Comparison of ENCODE assay signal across 18 mouse cellular contexts in genomic region chr6:42318293-42318692, GRCm38 (mm10). TPM values are rescaled to one million over a fixed set of nuclear protein-coding genes. Genes with fewer than 3 reads are reported as not detected.
A peak's percentile ranks its signal among the peaks of the same experiment; 100 is the strongest.
DNase-seq lines count a peak whose midpoint lies in the region; ATAC-seq and TF ChIP-seq lines count a peak whose summit lies in the region.
"Had no signal": no experiment of that assay in that cellular context is flagged by ENCODE, and none has a peak within 500 bp of the region (broad histone marks: within the 10 kb centered on the region; RNA-seq: fewer than 3 reads in every experiment).

No protein-coding gene starts in this region.

- no peak overlapping the region for H3K9ac ChIP-seq in lung, postnatal 0 days (replicated peaks; ENCODE audit: low read depth)
- H3K9ac ChIP-seq: embryonic facial prominence, embryonic 12.5 days; forebrain, embryonic 13.5 days; forebrain, embryonic 15.5 days; forebrain, postnatal 0 days had no signal

- no peaks in the 10 kb centered on the region for H3K36me3 ChIP-seq in lung, postnatal 0 days (ENCODE audit: insufficient read depth, low read length)

- peak; percentile 28 for DNase-seq in cerebellum, adult 9-10 months
- DNase-seq in gastrocnemius, adult 2 months = peak; percentile 36
- no peak for DNase-seq in gastrocnemius, postnatal 25 days
- DNase-seq in lung, postnatal 0 days (ENCODE audit: low spot score) = no peak
- no peak for DNase-seq in lung, postnatal 14 days
- DNase-seq in brain, adult 2 months (ENCODE audit: low read depth, low spot score) = peak; percentile 46
- DNase-seq: adrenal gland, adult 2 months; adrenal gland, postnatal 10 days; adrenal gland, postnatal 25 days; cerebellum, adult 11 months; forebrain, postnatal 0 days had no signal

- no peak for TF ChIP-seq EP300 in lung, postnatal 0 days (IDR thresholded peaks at IDR 0.05)

- no peak for ATAC-seq in cerebellum, adult (ENCODE audit: insufficient number of reproducible peaks, low FRiP score, low TSS enrichment)
- peak; percentile 52 for ATAC-seq in lung, postnatal 0 days
- no peak for ATAC-seq in monocyte, adult 5-6 weeks (replicated peaks; ENCODE audit: insufficient number of reproducible peaks, low FRiP score, low TSS enrichment, poor library complexity, severe bottlenecking)
- ATAC-seq: forebrain, postnatal 0 days had no signal

- H3K4me2 ChIP-seq in lung, postnatal 0 days (replicated peaks; ENCODE audit: low read depth, low read length) = no peak overlapping the region
- H3K4me2 ChIP-seq: embryonic facial prominence, embryonic 12.5 days; forebrain, embryonic 13.5 days; forebrain, embryonic 15.5 days had no signal

- no peaks in the 10 kb centered on the region for H3K9me3 ChIP-seq in lung, postnatal 0 days (ENCODE audit: low read length)
- H3K9me3 ChIP-seq: embryonic facial prominence, embryonic 10.5 days; embryonic facial prominence, embryonic 12.5 days; forebrain, embryonic 13.5 days; forebrain, embryonic 15.5 days had no signal

- intact Hi-C loops in gastrocnemius, adult 2 months (cut with DNase I) = no loop called here

- no peak for TF ChIP-seq CTCF in gastrocnemius, adult 2 months (IDR thresholded peaks at IDR 0.05)
- TF ChIP-seq CTCF in lung, postnatal 0 days (IDR thresholded peaks at IDR 0.05) = no peak

- no peaks in the 10 kb centered on the region for H3K4me1 ChIP-seq in lung, postnatal 0 days (ENCODE audit: insufficient read depth, low read depth, low read length)

- no peak overlapping the region for H3K4me3 ChIP-seq in gastrocnemius, adult 2 months
- no peak overlapping the region for H3K4me3 ChIP-seq in lung, postnatal 0 days (ENCODE audit: low read depth, low read length)
- H3K4me3 ChIP-seq: embryonic facial prominence, embryonic 10.5 days; embryonic facial prominence, embryonic 12.5 days; forebrain, embryonic 13.5 days; forebrain, embryonic 15.5 days had no signal

- 0 out of 2 replicates have a peak, but pooled peaks cover 3% of the 10 kb centered on the region for H3K27me3 ChIP-seq in lung, postnatal 0 days (replicated peaks; ENCODE audit: insufficient read depth, low read length)
- H3K27me3 ChIP-seq: forebrain, embryonic 13.5 days; forebrain, embryonic 15.5 days had no signal

- WGBS in lung, postnatal 0 days = 64% methylated on average over 4 of the region's 4 CpGs

- H3K27ac ChIP-seq in gastrocnemius, adult 2 months = no peak overlapping the region
- H3K27ac ChIP-seq in lung, postnatal 0 days (ENCODE audit: low read length) = no peak overlapping the region
- H3K27ac ChIP-seq: embryonic facial prominence, embryonic 10.5 days; embryonic facial prominence, embryonic 12.5 days; forebrain, embryonic 13.5 days; forebrain, embryonic 15.5 days had no signal

RNA-seq across cellular contexts. Expression of gene Fam131b, which starts 6.2 kb away (rescaled TPM):
- under 1 TPM; 0.33 to 0.45 TPM for total RNA-seq in gastrocnemius, adult 2 months (2021)
- total RNA-seq in gastrocnemius, postnatal 25 days (2021) = under 1 TPM; 0.41 to 0.54 TPM
- not detected in 2 replicates for polyA plus RNA-seq in lung, postnatal 0 days (2015; fragmentation: Nextera tagmentation; extraction: Ambion mirVana)
- 0.10 to 0.32 TPM in 2 of 3 replicates, not detected in the other for total RNA-seq in monocyte, adult 5-6 weeks (2017)
- total RNA-seq: adrenal gland, postnatal 25 days; MEL had no signal

RNA-seq across cellular contexts. Expression of gene Zyx, which starts 31.1 kb away (rescaled TPM):
- total RNA-seq in gastrocnemius, adult 2 months (2021) = 10 to 100 TPM; 19.7 to 24.7 TPM
- total RNA-seq in gastrocnemius, postnatal 25 days (2021) = 10 to 100 TPM; 28.8 to 32.3 TPM
- polyA plus RNA-seq in lung, postnatal 0 days (2015; fragmentation: Nextera tagmentation; extraction: Ambion mirVana) = 166 and 183 TPM in 2 replicates
- total RNA-seq in monocyte, adult 5-6 weeks (2017) = 102 to 184 TPM (median 117 TPM) in 3 replicates

RNA-seq across cellular contexts. Expression of gene Clcn1, which starts 31.8 kb away (rescaled TPM):
- 100 to 1,000 TPM; 126 to 170 TPM for total RNA-seq in gastrocnemius, adult 2 months (2021)
- 100 to 1,000 TPM; 105 to 116 TPM for total RNA-seq in gastrocnemius, postnatal 25 days (2021)
- polyA plus RNA-seq in lung, postnatal 0 days (2015; fragmentation: Nextera tagmentation; extraction: Ambion mirVana) = 0.05 TPM in 1 of 2 replicates, not detected in the other
- total RNA-seq in monocyte, adult 5-6 weeks (2017) = not detected in 3 replicates

RNA-seq across cellular contexts. Expression of gene Casp2, which starts 53.5 kb away (rescaled TPM):
- total RNA-seq in gastrocnemius, adult 2 months (2021) = 1 to 10 TPM; 5.0 to 6.1 TPM
- 1 to 10 TPM; 5.0 to 5.1 TPM for total RNA-seq in gastrocnemius, postnatal 25 days (2021)
- polyA plus RNA-seq in lung, postnatal 0 days (2015; fragmentation: Nextera tagmentation; extraction: Ambion mirVana) = 29.0 and 33.1 TPM in 2 replicates
- 60.1 to 70.0 TPM (median 67.4 TPM) in 3 replicates for total RNA-seq in monocyte, adult 5-6 weeks (2017)

RNA-seq across cellular contexts. Expression of gene Epha1, which starts 54.8 kb away (rescaled TPM):
- total RNA-seq in gastrocnemius, adult 2 months (2021) = under 1 TPM in 1 of 2 experiments, not detected in 1; 0.10 TPM
- total RNA-seq in gastrocnemius, postnatal 25 days (2021) = under 1 TPM; 0.15 to 0.32 TPM
- polyA plus RNA-seq in lung, postnatal 0 days (2015; fragmentation: Nextera tagmentation; extraction: Ambion mirVana) = 21.8 TPM in 2 replicates
- 0.29 to 0.43 TPM in 2 of 3 replicates, not detected in the other for total RNA-seq in monocyte, adult 5-6 weeks (2017)
- total RNA-seq: MEL had no signal

Comparison
In these comparisons a context has a peak if more than half of its experiments do, and no peak if none do; other contexts are left out.
1. DNase-seq: peak in cerebellum, adult 9-10 months (single experiment), gastrocnemius, adult 2 months (single experiment) and brain, adult 2 months (single experiment); none in gastrocnemius, postnatal 25 days (single experiment), lung, postnatal 0 days (single experiment) and lung, postnatal 14 days (single experiment).
2. RNA of gene Clcn1, which starts 31.8 kb away (total RNA-seq): 126 to 170 TPM in gastrocnemius, adult 2 months and 105 to 116 TPM in gastrocnemius, postnatal 25 days; not detected in monocyte, adult 5-6 weeks; every median in the first group is over 100 times any median in the second.